13 mouse cellular contexts compared by ENCODE assay signal in genomic region chr7:88056438-88056837, GRCm38 (mm10).
"Had no signal": no experiment of that assay in that cellular context is flagged by ENCODE, and none has a peak within 500 bp of the region (broad histone marks: within the 10 kb centered on the region; RNA-seq: fewer than 3 reads in every experiment).

No protein-coding gene starts in this region.

- H3K27me3 ChIP-seq: liver, embryonic 15.5 days; lung, embryonic 15.5 days; neural tube, embryonic 12.5 days had no signal

- H3K4me2 ChIP-seq: liver, embryonic 11.5 days; liver, embryonic 15.5 days; lung, embryonic 15.5 days; neural tube, embryonic 12.5 days had no signal

- H3K9me3 ChIP-seq: limb, embryonic 10.5 days; liver, embryonic 15.5 days; lung, embryonic 15.5 days; neural tube, embryonic 12.5 days had no signal

- H3K27ac ChIP-seq: layer of hippocampus, adult 2 months; limb, embryonic 10.5 days; liver, embryonic 15.5 days; lung, embryonic 15.5 days; macrophage; neural tube, embryonic 12.5 days had no signal

- H3K4me3 ChIP-seq: layer of hippocampus, adult 2 months; limb, embryonic 10.5 days; liver, embryonic 15.5 days; lung, embryonic 15.5 days; neural tube, embryonic 12.5 days had no signal

- H3K36me3 ChIP-seq: limb, embryonic 10.5 days; liver, embryonic 15.5 days; lung, embryonic 15.5 days; neural tube, embryonic 12.5 days had no signal

- H3K9ac ChIP-seq: liver, embryonic 15.5 days; lung, embryonic 15.5 days; neural tube, embryonic 12.5 days had no signal

- H3K4me1 ChIP-seq: limb, embryonic 10.5 days; liver, embryonic 15.5 days; lung, embryonic 15.5 days; neural tube, embryonic 12.5 days had no signal

- DNase-seq: kidney, postnatal 10 days; kidney, postnatal 4 days; lung, postnatal 14 days; midbrain, embryonic 14.5 days; right cerebral cortex, postnatal 14 days; thymus, postnatal 36 days had no signal
